In genomic region chr10:10834828-10835227, GRCm38 (mm10) we compare ENCODE assay signal across 21 mouse cellular contexts.
DNase-seq lines count a peak whose midpoint lies in the region; ATAC-seq and TF ChIP-seq lines count a peak whose summit lies in the region.
"Had no signal": no experiment of that assay in that cellular context is flagged by ENCODE, and none has a peak within 500 bp of the region (broad histone marks: within the 10 kb centered on the region; RNA-seq: fewer than 3 reads in every experiment).

No protein-coding gene starts in this region.

- peak overlapping the region; percentile 59; the same call in 1 of the 2 replicates for H3K27ac ChIP-seq in layer of hippocampus, adult 2 months
- H3K27ac ChIP-seq: embryonic facial prominence, embryonic 13.5 days; embryonic facial prominence, embryonic 15.5 days; forebrain, embryonic 10.5 days; forebrain, embryonic 12.5 days had no signal

- DNase-seq in cerebellum, adult 8-10 months, result no peak
- DNase-seq in cerebellum, postnatal 10 days, result peak; percentile 25 to 30
- no peak for DNase-seq in cerebellum, adult 11-12 months
- DNase-seq in layer of hippocampus, adult 2 months (ENCODE audit: low spot score in 2 of 2), result no peak
- no peak for DNase-seq in layer of hippocampus, postnatal 10 days (ENCODE audit: low spot score in 2 of 2)
- DNase-seq: adrenal gland, adult 8-10 months; adrenal gland, postnatal 14 days; adrenal gland, postnatal 36 days; B cell, adult 2 months; cerebellum, adult 9-11 months; embryo, embryonic 11 days had no signal

- ATAC-seq in cerebellum, adult (ENCODE audit: insufficient number of reproducible peaks, low FRiP score, low TSS enrichment), result 0 out of 2 replicates have a peak, but pooled peaks have one; percentile 34
- ATAC-seq: activated CD4-positive, CD25-positive, alpha-beta regulatory T cell, adult 4 months; CD4-positive, CD25-positive, alpha-beta regulatory T cell, adult 4 months; forebrain, embryonic 16.5 days; Patski had no signal

- no peak overlapping the region for H3K4me3 ChIP-seq in layer of hippocampus, adult 2 months
- H3K4me3 ChIP-seq: embryonic facial prominence, embryonic 13.5 days; embryonic facial prominence, embryonic 15.5 days; erythroblast, embryonic 14.5 days; forebrain, embryonic 10.5 days; forebrain, embryonic 12.5 days had no signal

- no peak for TF ChIP-seq CTCF in layer of hippocampus, adult 2 months (conservative IDR thresholded peaks at IDR 0.05)

Comparison
In these comparisons a context has a peak if more than half of its experiments do, and no peak if none do; other contexts are left out.
1. DNase-seq: peak in cerebellum, postnatal 10 days (2 of 2); none in cerebellum, adult 8-10 months (single experiment), cerebellum, adult 11-12 months (single experiment), layer of hippocampus, adult 2 months (0 of 2) and layer of hippocampus, postnatal 10 days (0 of 2).